Mouse (Mus musculus) activated CD4-positive, CD25-positive, alpha-beta regulatory T cell, adult 4 months (primary cell): Measurements from ENCODE around the gene Zfp358. TPM values are rescaled to one million over a fixed set of nuclear protein-coding genes. Genes with fewer than 3 reads are reported as not detected.

ENCODE experiments used
- ATAC-seq: one replicate; pipeline ENCODE4 v1.8.0; 2017
- polyA plus RNA-seq, 2 experiments: library from polyadenylated mRNA; unstranded; fragments of 100-300 nt; shearing (Covaris generic); gene quantifications; one replicate each; pipeline ENCODE4 v1.2.1; 2017

Zfp358 gene
- polyA plus RNA-seq = 1 to 10 TPM in 1 of 2 experiments, under 1 TPM in 1; 0.97 to 1.0 TPM

GRCm38 (mm10) chr8:3492901-3493844 lies at the start of gene Zfp358:
TSS of gene Zfp358 (plus strand) at chr8:3493138.
- ATAC-seq = peak; percentile 56

- no peak for ATAC-seq
Measured at GRCm38 (mm10) chr8:3449226-3449625, 43.7 kb upstream of the Zfp358 start.

GRCm38 (mm10) chr8:3450670-3451069 lies 42.3 kb upstream of the Zfp358 start:
- ATAC-seq = peak; percentile 55

- no peak for ATAC-seq
Measured at GRCm38 (mm10) chr8:3451992-3452391, 40.9 kb upstream of the Zfp358 start.

- no peak for ATAC-seq
Measured at GRCm38 (mm10) chr8:3463248-3463647, 29.7 kb upstream of the Zfp358 start.

- ATAC-seq = peak; percentile 28
Measured at GRCm38 (mm10) chr8:3464309-3464708, 28.6 kb upstream of the Zfp358 start.

GRCm38 (mm10) chr8:3467006-3467885 lies 25.7 kb upstream of the Zfp358 start, which contains the start of gene Pex11g:
TSS of gene Pex11g (minus strand) at chr8:3467680.
- peak; percentile 73 for ATAC-seq

- no peak for ATAC-seq
Measured at GRCm38 (mm10) chr8:3467886-3468545, 24.9 kb upstream of the Zfp358 start.

- no peak for ATAC-seq
Measured at GRCm38 (mm10) chr8:3468838-3469237, 24.1 kb upstream of the Zfp358 start.

GRCm38 (mm10) chr8:3470562-3470961 lies 22.4 kb upstream of the Zfp358 start, which contains the start of gene Tex45:
TSS of gene Tex45 (plus strand) at chr8:3470862.
- ATAC-seq = no peak

- no peak for ATAC-seq
Measured at GRCm38 (mm10) chr8:3475715-3476429, 17.1 kb upstream of the Zfp358 start.

- ATAC-seq = no peak
Measured at GRCm38 (mm10) chr8:3480221-3480785, 12.6 kb upstream of the Zfp358 start.

GRCm38 (mm10) chr8:3481605-3482004 lies 11.3 kb upstream of the Zfp358 start:
- peak; percentile 36 for ATAC-seq

GRCm38 (mm10) chr8:3482240-3482740 lies 10.6 kb upstream of the Zfp358 start:
- ATAC-seq = no peak

GRCm38 (mm10) chr8:3483546-3483945 lies 9.4 kb upstream of the Zfp358 start:
- no peak for ATAC-seq

GRCm38 (mm10) chr8:3485192-3485591 lies 7.7 kb upstream of the Zfp358 start:
- ATAC-seq = no peak

- no peak for ATAC-seq
Measured at GRCm38 (mm10) chr8:3493845-3494208, 889 bp downstream of the Zfp358 start.

GRCm38 (mm10) chr8:3495578-3496427 lies 2.9 kb downstream of the Zfp358 start:
- ATAC-seq = no peak

- ATAC-seq = no peak
Measured at GRCm38 (mm10) chr8:3496428-3496748, 3.5 kb downstream of the Zfp358 start.

- no peak for ATAC-seq
Measured at GRCm38 (mm10) chr8:3498583-3498982, 5.6 kb downstream of the Zfp358 start.
